Mouse (Mus musculus): ENCODE data around the gene Bag5. TPM values are rescaled to one million over a fixed set of nuclear protein-coding genes. Genes with fewer than 3 reads are reported as not detected.

The Bag5 gene
- total RNA-seq, 2 experiments from 2014 or later = 60.9 to 61.8 TPM

GRCm38 (mm10) chr12:111694880-111695804 is 17.9 kb downstream of the Bag5 start:
- H3K27ac ChIP-seq = peak overlapping the region; percentile 91
- H3K4me3 ChIP-seq = no peak overlapping the region
- peak in 1 of 2 experiments; percentile 61 for DNase-seq (ENCODE audit: extremely low spot score in 1 of 2, low spot score in 2 of 2)
- intact Hi-C loops (cut with DNase I) = loop anchor here (1.0 kb wide), 1 partner anchor 23 kb away; the partner anchor contains the start of gene Ckb
- no peak for TF ChIP-seq CTCF (IDR thresholded peaks at IDR 0.05)

GRCm38 (mm10) chr12:111694271-111694781 is 18.7 kb downstream of the Bag5 start:
- peak in 1 of 2 experiments; percentile 57 for DNase-seq (ENCODE audit: extremely low spot score in 1 of 2, low spot score in 2 of 2)
- no peak overlapping the region for H3K4me3 ChIP-seq
- H3K27ac ChIP-seq = peak overlapping the region; percentile 91
- intact Hi-C loops (cut with DNase I) = loop anchor here (1.0 kb wide), 1 partner anchor 22 kb away; the partner anchor contains the start of gene Ckb
- no peak for TF ChIP-seq CTCF (IDR thresholded peaks at IDR 0.05)

- intact Hi-C loops (cut with DNase I) = loop anchor here (1.0 kb wide), 1 partner anchor 21 kb away; the partner anchor contains the start of gene Ckb
- DNase-seq (ENCODE audit: extremely low spot score in 1 of 2, low spot score in 2 of 2) = peak in 1 of 2 experiments; percentile 77
- Histone ChIP-seq H3K27ac (peak overlapping the region; percentile 91), H3K4me3 (no peak overlapping the region)
- TF ChIP-seq CTCF (IDR thresholded peaks at IDR 0.05) = no peak
These were observed 19.5 kb downstream of the Bag5 start for GRCm38 (mm10) chr12:111693341-111694270.

GRCm38 (mm10) chr12:111692899-111693298 is 20.2 kb downstream of the Bag5 start:
- H3K27ac ChIP-seq = peak overlapping the region; percentile 91
- no peak overlapping the region for H3K4me3 ChIP-seq
- TF ChIP-seq CTCF (IDR thresholded peaks at IDR 0.05) = no peak
- no peak for DNase-seq (ENCODE audit: extremely low spot score in 1 of 2, low spot score in 2 of 2)
- intact Hi-C loops (cut with DNase I) = no loop called here

- DNase-seq (ENCODE audit: extremely low spot score in 1 of 2, low spot score in 2 of 2) = peak in 1 of 2 experiments; percentile 38
- intact Hi-C loops (cut with DNase I) = no loop called here
- peak; percentile 3 for TF ChIP-seq CTCF (IDR thresholded peaks at IDR 0.05)
These were observed 21.6 kb downstream of the Bag5 start for GRCm38 (mm10) chr12:111691346-111691872.

GRCm38 (mm10) chr12:111689426-111689825 is 23.6 kb downstream of the Bag5 start:
- intact Hi-C loops (cut with DNase I) = no loop called here
- Histone ChIP-seq H3K27ac (no peak overlapping the region), H3K4me3 (no peak overlapping the region)
- no peak for DNase-seq (ENCODE audit: extremely low spot score in 1 of 2, low spot score in 2 of 2)
- TF ChIP-seq CTCF (IDR thresholded peaks at IDR 0.05) = no peak

More at GRCm38 (mm10) chr12:111691346-111691872, 21.6 kb downstream of the Bag5 start:
- Histone ChIP-seq H3K27ac (peak overlapping the region; percentile 68), H3K4me3 (no peak overlapping the region)

- Histone ChIP-seq H3K27ac (peak overlapping the region; percentile 94), H3K4me3 (no peak overlapping the region)
- intact Hi-C loops (cut with DNase I) = no loop called here
- no peak for TF ChIP-seq CTCF (IDR thresholded peaks at IDR 0.05)
- DNase-seq (ENCODE audit: extremely low spot score in 1 of 2, low spot score in 2 of 2) = peak in 1 of 2 experiments; percentile 16
These were observed 25.0 kb downstream of the Bag5 start for GRCm38 (mm10) chr12:111688069-111688428.

GRCm38 (mm10) chr12:111687350-111688068 is 25.5 kb downstream of the Bag5 start:
- TF ChIP-seq CTCF (IDR thresholded peaks at IDR 0.05) = no peak
- intact Hi-C loops (cut with DNase I) = no loop called here
- H3K4me3 ChIP-seq = no peak overlapping the region
- peak in 1 of 2 experiments; percentile 60 for DNase-seq (ENCODE audit: extremely low spot score in 1 of 2, low spot score in 2 of 2)
- peak overlapping the region; percentile 94 for H3K27ac ChIP-seq

- TF ChIP-seq CTCF (IDR thresholded peaks at IDR 0.05) = no peak
- H3K27ac ChIP-seq = peak overlapping the region; percentile 94
- intact Hi-C loops (cut with DNase I) = no loop called here
- DNase-seq (ENCODE audit: extremely low spot score in 1 of 2, low spot score in 2 of 2) = peak in 1 of 2 experiments; percentile 24
- no peak overlapping the region for H3K4me3 ChIP-seq
These were observed 26.7 kb downstream of the Bag5 start for GRCm38 (mm10) chr12:111686390-111686789.

- Histone ChIP-seq H3K4me3 (no peak overlapping the region), H3K27ac (peak overlapping the region; percentile 6; the same call in 1 of the 2 replicates)
- DNase-seq (ENCODE audit: extremely low spot score in 1 of 2, low spot score in 2 of 2) = no peak
- intact Hi-C loops (cut with DNase I) = no loop called here
- TF ChIP-seq CTCF (IDR thresholded peaks at IDR 0.05) = no peak
These were observed 30.3 kb downstream of the Bag5 start for GRCm38 (mm10) chr12:111682806-111683205.
